8 mouse cellular contexts compared by ENCODE assay signal in genomic region chr11:98358161-98359083, GRCm38 (mm10). TPM values are rescaled to one million over a fixed set of nuclear protein-coding genes. Genes with fewer than 3 reads are reported as not detected.
A peak's percentile ranks its signal among the peaks of the same experiment; 100 is the strongest.
DNase-seq lines count a peak whose midpoint lies in the region; ATAC-seq lines count a peak whose summit lies in the region.

Stard3 (plus strand) TSS chr11:98358368.

- peak within 1 kb of the TSS; percentile 87 for H3K4me2 ChIP-seq in forebrain, embryonic 16.5 days (ENCODE audit: low read length)

- 1% methylated on average over 60 of the region's 60 CpGs for WGBS in forebrain, embryonic 16.5 days

- no peaks in the 10 kb centered on the region for H3K36me3 ChIP-seq in forebrain, embryonic 16.5 days (ENCODE audit: control insufficient read depth, insufficient read depth)

- peak within 1 kb of the TSS; percentile 78 for H3K9ac ChIP-seq in forebrain, embryonic 16.5 days (replicated peaks; ENCODE audit: low read depth, low read length)

- ATAC-seq in forebrain, embryonic 16.5 days: peak; percentile 88

- no peaks in the 10 kb centered on the region; the same call in 1 of the 2 replicates for H3K27me3 ChIP-seq in forebrain, embryonic 16.5 days (replicated peaks; ENCODE audit: control insufficient read depth, insufficient read depth, low read length)

- peaks cover 42% of the 10 kb centered on the region for H3K4me1 ChIP-seq in forebrain, embryonic 16.5 days (replicated peaks; ENCODE audit: control insufficient read depth, insufficient read depth, low read length)

- no peaks in the 10 kb centered on the region for H3K9me3 ChIP-seq in forebrain, embryonic 16.5 days (ENCODE audit: control insufficient read depth, low read length)

- DNase-seq in MN1 (ENCODE audit: low spot score): peak; percentile 90
- peak; percentile 87 to 92 for DNase-seq in cerebellum, adult 18-20 months
- peak; percentile 93 for DNase-seq in heart, postnatal 4 days
- DNase-seq in layer of hippocampus, adult 8-10 months (ENCODE audit: low spot score in 2 of 2): peak; percentile 69 to 80
- DNase-seq in lung, postnatal 10 days: peak; percentile 97
- DNase-seq in ovary, postnatal 14 days (ENCODE audit: low spot score): peak; percentile 79
- peak; percentile 90 to 93 for DNase-seq in thymus, postnatal 10 days (ENCODE audit: low spot score in 2 of 2)

- H3K27ac ChIP-seq in forebrain, embryonic 16.5 days (ENCODE audit: low read length): peak within 1 kb of the TSS; percentile 87

- peak within 1 kb of the TSS; percentile 86 for H3K4me3 ChIP-seq in forebrain, embryonic 16.5 days (replicated peaks; ENCODE audit: low read length)

RNA-seq across cellular contexts. Expression of gene Stard3, which starts in this region (rescaled TPM):
- polyA plus RNA-seq in forebrain, embryonic 16.5 days (2015; fragmentation: Nextera tagmentation; extraction: Ambion mirVana): 52.8 and 56.3 TPM in 2 replicates
- total RNA-seq in heart, postnatal 4 days (2021): 10 to 100 TPM; 21.3 to 21.8 TPM
- total RNA-seq in layer of hippocampus, adult 8-10 months (2022): 10 to 100 TPM; 35.5 to 41.0 (median 36.5) TPM

Comparison
In these comparisons a context has a peak if more than half of its experiments do, and no peak if none do; other contexts are left out.
1. Peak in every context shown above with its lines: DNase-seq, ATAC-seq, H3K4me3 ChIP-seq and H3K27ac ChIP-seq.